9 mouse cellular contexts compared by ENCODE assay signal in genomic region chr6:94592710-94593109, GRCm38 (mm10).
DNase-seq lines count a peak whose midpoint lies in the region; ATAC-seq and TF ChIP-seq lines count a peak whose summit lies in the region.
"Had no signal": no experiment of that assay in that cellular context is flagged by ENCODE, and none has a peak within 500 bp of the region (broad histone marks: within the 10 kb centered on the region; RNA-seq: fewer than 3 reads in every experiment).

No protein-coding gene starts in this region.

- no peak for TF ChIP-seq CTCF in layer of hippocampus, adult 2 months (conservative IDR thresholded peaks at IDR 0.05)

- ATAC-seq in midbrain, embryonic 11.5 days (ENCODE audit: low FRiP score): no peak
- ATAC-seq in midbrain, embryonic 15.5 days (replicated peaks): no peak; the same call in 1 of the 2 replicates
- peak; percentile 78 for ATAC-seq in hindbrain, embryonic 15.5 days (ENCODE audit: low FRiP score, low read depth)
- ATAC-seq in neural tube, embryonic 15.5 days (ENCODE audit: low FRiP score): peak; percentile 69

- no peaks in the 10 kb centered on the region for H3K9me3 ChIP-seq in midbrain, embryonic 11.5 days (ENCODE audit: control insufficient read depth, low read length)
- H3K9me3 ChIP-seq in midbrain, embryonic 15.5 days: no peaks in the 10 kb centered on the region
- H3K9me3 ChIP-seq in hindbrain, embryonic 15.5 days: no peaks in the 10 kb centered on the region
- H3K9me3 ChIP-seq in neural tube, embryonic 15.5 days (replicated peaks): no peaks in the 10 kb centered on the region

- no peak overlapping the region for H3K4me3 ChIP-seq in midbrain, embryonic 11.5 days (ENCODE audit: low read depth, low read length)
- no peak overlapping the region for H3K4me3 ChIP-seq in midbrain, embryonic 15.5 days
- H3K4me3 ChIP-seq in hindbrain, embryonic 15.5 days: no peak overlapping the region
- H3K4me3 ChIP-seq in neural tube, embryonic 15.5 days (replicated peaks): no peak overlapping the region
- H3K4me3 ChIP-seq in layer of hippocampus, adult 2 months: no peak overlapping the region

- intact Hi-C loops in heart, postnatal 10 days (cut with DNase I): no loop called here

- peak; percentile 83 for DNase-seq in heart, adult 11 months
- no peak for DNase-seq in heart, postnatal 10 days
- peak; percentile 73 for DNase-seq in midbrain, embryonic 11.5 days (ENCODE audit: low spot score, missing footprints)
- no peak for DNase-seq in spleen, postnatal 36 days (ENCODE audit: low spot score in 2 of 2)
- no peak for DNase-seq in layer of hippocampus, adult 2 months (ENCODE audit: low spot score in 2 of 2)
- DNase-seq: lung, adult 2 months had no signal

- no peak overlapping the region for H3K27ac ChIP-seq in midbrain, embryonic 11.5 days (ENCODE audit: low read depth, low read length)
- H3K27ac ChIP-seq in midbrain, embryonic 15.5 days: no peak overlapping the region
- H3K27ac ChIP-seq in hindbrain, embryonic 15.5 days (replicated peaks): peak overlapping the region; percentile 7; the same call in 1 of the 2 replicates
- H3K27ac ChIP-seq in neural tube, embryonic 15.5 days (replicated peaks): 0 out of 2 replicates have a peak overlapping the region, but pooled peaks have one; percentile 38
- H3K27ac ChIP-seq in layer of hippocampus, adult 2 months: no peak overlapping the region

- H3K9ac ChIP-seq in midbrain, embryonic 11.5 days (ENCODE audit: low read length): no peak overlapping the region
- H3K9ac ChIP-seq in midbrain, embryonic 15.5 days: no peak overlapping the region
- no peak overlapping the region for H3K9ac ChIP-seq in hindbrain, embryonic 15.5 days
- no peak overlapping the region for H3K9ac ChIP-seq in neural tube, embryonic 15.5 days (replicated peaks)

- no peak overlapping the region for H3K4me2 ChIP-seq in midbrain, embryonic 11.5 days
- no peak overlapping the region for H3K4me2 ChIP-seq in midbrain, embryonic 15.5 days
- H3K4me2 ChIP-seq in hindbrain, embryonic 15.5 days: no peak overlapping the region
- no peak overlapping the region; the same call in 1 of the 2 replicates for H3K4me2 ChIP-seq in neural tube, embryonic 15.5 days

- peaks cover 6% of the 10 kb centered on the region for H3K4me1 ChIP-seq in midbrain, embryonic 11.5 days (ENCODE audit: control insufficient read depth, insufficient read depth, low read length)
- peaks cover 9% of the 10 kb centered on the region for H3K4me1 ChIP-seq in midbrain, embryonic 15.5 days
- peaks cover 10% of the 10 kb centered on the region for H3K4me1 ChIP-seq in hindbrain, embryonic 15.5 days (replicated peaks)
- H3K4me1 ChIP-seq in neural tube, embryonic 15.5 days: peaks cover 20% of the 10 kb centered on the region

- WGBS in midbrain, embryonic 11.5 days: 49% methylated on average over 4 of the region's 4 CpGs
- 12% methylated on average over 4 of the region's 4 CpGs for WGBS in midbrain, embryonic 15.5 days
- WGBS in hindbrain, embryonic 15.5 days: 16% methylated on average over 4 of the region's 4 CpGs
- 14% methylated on average over 4 of the region's 4 CpGs for WGBS in neural tube, embryonic 15.5 days

- H3K36me3 ChIP-seq in midbrain, embryonic 11.5 days (ENCODE audit: control insufficient read depth, insufficient read depth, low read length): no peaks in the 10 kb centered on the region
- H3K36me3 ChIP-seq in midbrain, embryonic 15.5 days (replicated peaks): no peaks in the 10 kb centered on the region
- no peaks in the 10 kb centered on the region for H3K36me3 ChIP-seq in hindbrain, embryonic 15.5 days
- H3K36me3 ChIP-seq in neural tube, embryonic 15.5 days: no peaks in the 10 kb centered on the region

- H3K27me3 ChIP-seq in midbrain, embryonic 11.5 days (ENCODE audit: control insufficient read depth, insufficient read depth, low read length): no peaks in the 10 kb centered on the region
- H3K27me3 ChIP-seq in midbrain, embryonic 15.5 days (replicated peaks): no peaks in the 10 kb centered on the region
- H3K27me3 ChIP-seq in hindbrain, embryonic 15.5 days: no peaks in the 10 kb centered on the region
- H3K27me3 ChIP-seq in neural tube, embryonic 15.5 days (replicated peaks): no peaks in the 10 kb centered on the region

Comparison
In these comparisons a context has a peak if more than half of its experiments do, and no peak if none do; other contexts are left out.
1. DNase-seq: peak in heart, adult 11 months (single experiment) and midbrain, embryonic 11.5 days (single experiment); none in heart, postnatal 10 days (0 of 2), spleen, postnatal 36 days (0 of 2) and layer of hippocampus, adult 2 months (0 of 2).
2. ATAC-seq: peak in hindbrain, embryonic 15.5 days (single experiment) and neural tube, embryonic 15.5 days (single experiment); none in midbrain, embryonic 11.5 days (single experiment) and midbrain, embryonic 15.5 days (single experiment).
3. H3K27ac ChIP-seq: peak in hindbrain, embryonic 15.5 days (single experiment) and neural tube, embryonic 15.5 days (single experiment); none in midbrain, embryonic 11.5 days (single experiment), midbrain, embryonic 15.5 days (single experiment) and layer of hippocampus, adult 2 months (single experiment).